Mouse (Mus musculus) gastrocnemius, adult 2 months (tissue): ENCODE results near the gene Hnrnpab. TPM values are rescaled to one million over a fixed set of nuclear protein-coding genes. Genes with fewer than 3 reads are reported as not detected.

Experiments used
- DNase-seq: peaks from one replicate; pipeline ENCODE4 v3.0.0; 2022
- H3K27ac ChIP-seq: fragments of 200-600 bp; 2 replicates; pipeline ENCODE4 v1.8.1; 2022; ENCODE audit warnings: mild to moderate bottlenecking
- H3K4me3 ChIP-seq: fragments of 200-600 bp; 2 replicates; pipeline ENCODE4 v1.8.1; 2022; ENCODE audit warnings: mild to moderate bottlenecking, moderate library complexity
- CTCF ChIP-seq: fragments of 200-600 bp; IDR thresholded peaks from 2 replicates; pipeline ENCODE4 v1.8.1; 2022; ENCODE audit warnings: antibody characterized with exemption, mild to moderate bottlenecking, moderate library complexity
- intact Hi-C: fragments of 180-260 bp; cut with DNase I; formaldehyde crosslinking; loops from one replicate; pipeline ENCODE4 v1.15.1; 2025
- total RNA-seq, 2 experiments: library from RNA; stranded (reverse); gene quantifications; 2 replicates each; pipeline ENCODE4 v1.2.3; 2021

The Hnrnpab gene
- total RNA-seq, 2 experiments from 2014 or later: 95.0 to 112 TPM

GRCm38 (mm10) chr11:51591915-51592314 is 14.7 kb downstream of the Hnrnpab start:
- TF ChIP-seq CTCF: no peak
- intact Hi-C loops: no loop called here
- no peak for DNase-seq
- Histone ChIP-seq H3K4me3 (no peak overlapping the region), H3K27ac (no peak overlapping the region)

GRCm38 (mm10) chr11:51591168-51591567 is 15.5 kb downstream of the Hnrnpab start:
- intact Hi-C loops: no loop called here
- Histone ChIP-seq H3K4me3 (no peak overlapping the region), H3K27ac (no peak overlapping the region)
- TF ChIP-seq CTCF: no peak
- no peak for DNase-seq

DNA sequence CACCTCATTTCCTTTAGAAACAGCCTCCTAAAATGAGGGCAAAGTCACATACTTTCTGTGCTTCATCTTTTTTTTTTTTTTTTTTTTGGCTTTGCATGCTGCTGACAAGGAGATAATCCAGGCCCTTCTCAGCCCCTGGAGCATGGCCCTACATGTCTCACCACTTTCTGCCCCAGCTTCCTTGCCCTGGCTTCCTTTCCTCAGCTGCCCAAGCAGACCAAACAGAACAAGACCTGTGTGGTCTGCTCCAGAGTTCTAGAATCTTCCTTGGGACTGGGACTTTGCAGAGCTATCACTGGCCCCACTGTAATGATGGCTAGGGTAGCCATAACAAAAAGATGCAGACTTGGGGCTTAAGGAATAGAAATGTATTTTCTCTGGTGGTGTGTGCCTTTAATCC is 16.6 kb downstream of the Hnrnpab start:
- H3K4me3 ChIP-seq: no peak overlapping the region
- no peak for TF ChIP-seq CTCF
- intact Hi-C loops: no loop called here
- no peak overlapping the region for H3K27ac ChIP-seq
- no peak for DNase-seq

GRCm38 (mm10) chr11:51588833-51589232 is 17.8 kb downstream of the Hnrnpab start:
- H3K27ac ChIP-seq: no peak overlapping the region
- intact Hi-C loops: no loop called here
- H3K4me3 ChIP-seq: no peak overlapping the region
- no peak; the same call in 1 of the 2 replicates for TF ChIP-seq CTCF
- DNase-seq: no peak

- TF ChIP-seq CTCF: no peak
- intact Hi-C loops: no loop called here
Observed at GRCm38 (mm10) chr11:51587059-51587458, 19.6 kb downstream of the Hnrnpab start.

GRCm38 (mm10) chr11:51586411-51586810 is 20.2 kb downstream of the Hnrnpab start:
- no peak for TF ChIP-seq CTCF
- no peak overlapping the region for H3K4me3 ChIP-seq
- DNase-seq: no peak
- no peak overlapping the region for H3K27ac ChIP-seq
- intact Hi-C loops: no loop called here

More at GRCm38 (mm10) chr11:51587059-51587458, 19.6 kb downstream of the Hnrnpab start:
- no peak overlapping the region for H3K4me3 ChIP-seq
- DNase-seq: no peak
- no peak overlapping the region for H3K27ac ChIP-seq

DNA sequence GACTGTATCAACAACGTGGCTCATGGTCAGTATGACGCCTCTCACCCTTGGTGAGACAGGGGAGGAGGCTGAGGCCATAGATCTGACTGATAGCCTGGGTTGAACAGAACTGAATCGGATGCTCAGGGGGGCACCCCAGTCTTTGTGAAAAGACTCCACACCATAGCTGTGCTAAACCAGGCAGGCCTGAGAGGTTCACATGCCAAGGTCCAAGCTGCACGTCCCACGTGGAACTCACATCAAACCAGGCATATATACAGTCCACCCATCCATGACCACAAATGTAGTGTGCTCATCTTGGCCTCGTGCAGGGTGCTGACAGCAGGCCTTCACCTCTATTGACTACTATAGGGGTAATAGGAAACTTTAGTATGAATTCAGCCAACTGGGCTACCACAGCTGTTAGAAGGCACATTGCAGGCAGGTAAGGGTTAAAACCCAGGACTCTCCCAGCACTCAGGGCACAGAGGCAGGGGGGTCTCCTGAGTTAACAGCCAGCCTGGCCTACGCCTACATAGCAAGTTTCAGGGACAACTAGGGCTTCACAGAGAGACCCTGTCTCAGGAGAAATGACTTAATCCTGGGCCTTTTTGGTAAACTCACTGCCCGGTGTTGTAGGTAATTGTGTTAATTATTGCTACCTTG is 20.9 kb downstream of the Hnrnpab start:
- intact Hi-C loops: no loop called here
- Histone ChIP-seq H3K4me3 (peak overlapping the region; percentile 83), H3K27ac (peak overlapping the region; percentile 97)
- TF ChIP-seq CTCF: no peak
- no peak for DNase-seq

DNA sequence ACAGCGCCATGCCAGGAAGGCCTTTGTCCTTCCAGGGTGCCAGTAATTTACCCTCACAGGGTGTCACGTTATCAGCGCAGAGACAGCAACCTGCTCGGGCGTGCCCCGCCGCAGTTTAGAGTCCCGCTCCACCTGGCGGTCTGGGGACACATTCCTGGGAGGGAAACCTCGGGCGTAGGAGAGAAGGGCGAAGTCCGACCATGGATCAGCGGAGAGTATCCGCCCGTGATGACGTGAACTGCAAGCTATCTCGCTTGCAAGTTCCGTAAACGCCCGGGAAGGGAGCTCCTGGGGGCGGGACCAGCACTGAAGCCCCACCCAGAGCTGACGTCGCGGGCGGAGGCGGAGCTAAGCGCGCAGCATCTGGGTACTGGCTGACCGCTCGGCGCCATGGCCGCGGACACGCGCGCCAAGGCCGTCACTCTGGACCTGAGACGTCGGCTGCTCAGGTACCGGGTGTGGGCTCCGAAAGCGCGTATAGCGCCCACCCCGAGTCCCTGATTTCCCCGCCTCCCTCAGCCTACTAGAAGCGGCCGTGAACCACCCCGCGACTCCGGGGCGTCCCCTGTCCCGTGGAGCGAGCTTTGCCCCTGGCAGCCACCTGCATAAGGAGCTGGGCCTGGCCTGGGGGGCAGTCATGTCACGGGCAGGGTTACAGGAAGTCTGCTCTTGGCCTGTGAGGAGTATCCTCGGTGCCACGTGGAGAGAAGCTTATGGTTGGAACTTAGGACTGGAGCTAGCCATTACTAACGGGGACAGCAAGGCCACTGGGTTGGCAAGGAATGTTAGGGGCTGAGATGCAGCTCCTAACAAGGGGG is 22.0 kb downstream of the Hnrnpab start, which contains the start of gene Phykpl:
TSS of gene Phykpl (plus strand) at position 327 of the 818 bp plus-strand sequence.
- intact Hi-C loops: no loop called here
- peak; percentile 97 for DNase-seq
- peak within 1 kb of the TSS; percentile 83 for H3K4me3 ChIP-seq
- peak within 1 kb of the TSS; percentile 97 for H3K27ac ChIP-seq
- TF ChIP-seq CTCF: peak; percentile 35

DNA sequence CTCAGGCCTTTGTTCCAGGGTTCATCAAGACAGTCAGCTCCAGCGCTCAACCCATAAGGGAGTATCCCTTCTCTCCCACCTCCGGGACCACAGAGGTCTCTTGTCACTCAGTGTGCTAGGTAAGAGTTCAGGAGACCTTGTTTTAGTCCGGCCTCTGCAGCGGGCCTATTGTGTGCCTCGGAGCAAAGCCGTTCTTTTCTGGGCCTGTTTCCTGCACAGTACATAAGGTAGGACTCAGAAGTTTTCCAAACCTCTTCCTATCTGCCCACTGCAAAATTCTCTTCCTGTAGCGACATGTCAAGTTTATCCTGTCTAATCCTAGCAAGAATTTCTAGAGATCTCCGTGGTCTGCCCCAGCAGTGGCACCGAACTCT is 22.6 kb downstream of the Hnrnpab start:
- no peak for TF ChIP-seq CTCF
- intact Hi-C loops: no loop called here
- peak overlapping the region; percentile 83 for H3K4me3 ChIP-seq
- peak overlapping the region; percentile 97 for H3K27ac ChIP-seq
- DNase-seq: no peak

GRCm38 (mm10) chr11:51582713-51583112 is 23.9 kb downstream of the Hnrnpab start:
- no peak overlapping the region for H3K4me3 ChIP-seq
- no peak overlapping the region for H3K27ac ChIP-seq
- DNase-seq: peak; percentile 81
- peak; percentile 71 for TF ChIP-seq CTCF
- intact Hi-C loops: no loop called here

DNA sequence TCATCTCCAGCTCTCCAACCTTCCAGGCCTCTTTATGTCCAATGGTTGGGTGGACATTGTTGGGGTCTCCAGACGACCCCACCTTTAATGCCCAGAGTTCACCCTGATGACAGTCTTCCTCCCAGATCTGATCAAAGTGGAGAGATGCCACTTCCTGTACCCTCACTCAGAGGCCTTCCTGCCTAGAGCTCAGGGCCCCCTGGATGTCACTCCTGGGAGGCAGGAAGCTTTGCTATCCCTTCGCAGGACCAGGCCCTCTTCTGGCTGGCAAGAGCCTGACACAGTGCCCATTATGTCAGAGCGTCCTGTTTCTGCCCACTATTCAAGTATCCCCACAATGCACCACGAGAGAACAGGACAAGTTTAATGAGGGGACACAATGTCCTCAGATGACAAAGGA is 27.6 kb downstream of the Hnrnpab start:
- H3K4me3 ChIP-seq: no peak overlapping the region
- TF ChIP-seq CTCF: no peak

DNA sequence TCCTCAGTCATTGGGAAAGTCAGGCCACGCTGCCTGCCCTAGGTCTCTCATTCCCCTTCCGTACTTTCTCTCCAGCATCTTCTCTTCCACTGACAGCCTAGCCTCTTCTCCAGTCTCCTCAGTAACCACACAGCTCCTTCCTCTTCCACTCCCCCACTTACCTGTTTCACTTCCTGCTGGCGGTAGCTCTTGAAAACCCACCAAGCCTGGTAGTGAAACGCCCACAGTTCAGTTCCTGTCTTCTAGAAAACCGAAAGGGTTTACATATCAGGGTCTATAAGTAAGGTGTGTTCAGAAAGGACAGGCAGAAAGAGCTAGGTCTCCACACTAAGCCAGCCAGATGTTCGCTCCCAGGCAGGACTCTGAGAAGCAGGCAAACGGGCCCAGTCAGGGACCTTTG is 29.1 kb downstream of the Hnrnpab start:
- Histone ChIP-seq H3K4me3 (no peak overlapping the region), H3K27ac (no peak overlapping the region)
- TF ChIP-seq CTCF: no peak
- no peak for DNase-seq
- intact Hi-C loops: no loop called here

More for the DNA sequence above, 27.6 kb downstream of the Hnrnpab start:
- no peak for DNase-seq
- intact Hi-C loops: no loop called here
- no peak overlapping the region for H3K27ac ChIP-seq

DNA sequence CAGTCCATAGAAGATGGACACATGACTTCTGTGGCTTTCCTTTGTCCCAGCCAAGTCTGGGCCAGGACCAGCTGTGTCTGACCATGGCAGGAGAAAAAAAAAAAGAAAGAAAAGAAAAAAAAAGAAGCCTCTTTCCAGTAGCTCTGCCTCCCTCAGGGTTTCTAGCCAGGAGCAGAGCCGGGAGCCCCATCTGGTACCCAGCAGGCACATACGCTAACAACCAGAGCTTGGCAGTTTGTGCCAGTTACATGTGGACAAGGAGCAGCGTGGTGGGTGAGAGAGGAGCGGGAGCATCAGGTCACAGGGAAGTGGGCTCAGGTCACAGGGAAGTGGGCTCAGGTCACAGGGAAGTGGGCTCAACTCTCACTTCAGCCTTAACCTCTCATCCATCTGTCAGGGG is 30.2 kb downstream of the Hnrnpab start:
- no peak for DNase-seq
- no peak overlapping the region for H3K27ac ChIP-seq
- TF ChIP-seq CTCF: no peak
- intact Hi-C loops: no loop called here
- H3K4me3 ChIP-seq: no peak overlapping the region
